Mouse (Mus musculus) bone marrow, adult 2 months (tissue): ENCODE results near the gene Cobl.

Experiments used
- CTCF ChIP-seq: fragments of 200-500 bp; IDR thresholded peaks from 2 replicates; pipeline ENCODE4 v1.5.1; 2011; ENCODE audit warnings: low read length, control low read depth; ENCODE audit not compliant: control insufficient read depth, insufficient read depth
- POLR2A ChIP-seq: fragments of 200-500 bp; IDR thresholded peaks from 2 replicates; pipeline ENCODE4 v1.6.1; 2011; ENCODE audit warnings: low read depth, mild to moderate bottlenecking, control low read depth, low read length, borderline replicate concordance; ENCODE audit not compliant: control insufficient read depth

DNA sequence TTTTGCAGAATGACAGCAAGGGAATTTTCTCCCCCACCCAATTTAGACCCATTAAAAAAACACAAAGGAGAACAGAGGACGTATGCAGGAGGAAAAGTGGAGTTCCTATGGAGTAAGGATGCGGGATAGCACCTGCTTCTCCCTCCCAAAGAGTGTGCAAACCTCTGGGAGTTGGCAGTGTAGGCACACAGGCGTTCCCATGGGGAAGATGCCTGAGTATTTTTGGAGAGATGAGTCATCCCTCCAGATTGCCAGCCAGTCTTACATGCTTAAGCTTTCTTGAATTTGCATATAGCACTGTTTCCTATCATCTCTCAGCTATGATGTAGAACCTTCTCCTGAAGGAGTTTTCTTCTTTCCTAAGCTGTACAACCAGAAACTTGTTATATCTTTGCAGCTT, 70.6 kb downstream of the Cobl start:
- TF ChIP-seq POLR2A (no peak), CTCF (no peak)
